Mouse (Mus musculus) erythroblast, embryonic 14.5 days (primary cell): ENCODE results near the gene Aox3.

Experiments used
- GATA1 ChIP-seq: IDR thresholded peaks from 2 replicates; pipeline ENCODE4 v1.6.1; 2012; ENCODE audit warnings: low read length, inconsistent platforms, mixed read lengths
- TAL1 ChIP-seq: IDR thresholded peaks from 3 replicates; pipeline ENCODE4 v1.6.1; 2012; ENCODE audit warnings: low read length, inconsistent platforms, mixed read lengths

- TF ChIP-seq GATA1 (no peak), TAL1 (no peak)
Measured at GRCm38 (mm10) chr1:58114666-58115375, 1.9 kb downstream of the Aox3 start.
